Mouse (Mus musculus) frontal cortex, adult 2 months (tissue): ENCODE measurements at regions not wholly inside any gene's neighbourhood (a gene's known extent, or its start where the extent isn't known, plus 50 kb on each side); places are given as distances from the start of the nearest gene placed in this dataset.
A peak's percentile ranks its signal among the peaks of the same experiment; 100 is the strongest.
"Not testable (repeated sequence)": the region's sequence is repeated elsewhere in the genome, so short reads cannot be mapped to it uniquely, and the experiment has no call there.

Experiments
- DNase-seq, 2 experiments: peaks; one replicate each; pipeline ENCODE4 v3.0.0; 2022; ENCODE audit warnings: low spot score in 1 of 2; ENCODE audit errors: extremely low spot score in 1 of 2

DNA sequence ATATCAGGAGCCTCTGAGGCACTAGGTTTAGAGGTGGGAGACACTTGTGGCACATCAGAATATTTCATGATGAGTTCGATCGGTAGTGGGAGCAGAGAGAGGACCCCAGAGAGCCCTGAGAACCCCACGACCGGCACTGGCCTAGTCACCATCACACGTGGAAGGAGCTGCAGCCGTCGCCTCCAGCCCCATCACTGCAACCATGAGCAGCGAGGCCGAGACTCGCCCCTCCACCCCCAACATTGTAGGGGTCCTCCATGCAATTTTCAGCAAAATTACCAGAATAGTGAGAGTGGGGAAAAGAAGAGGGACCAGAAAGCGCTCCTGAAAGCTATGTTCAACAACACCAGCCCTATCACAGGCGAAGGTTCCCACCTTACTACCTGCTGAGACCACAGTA lies 297.0 kb downstream of the Edem1 start:
- DNase-seq: no peak

DNA sequence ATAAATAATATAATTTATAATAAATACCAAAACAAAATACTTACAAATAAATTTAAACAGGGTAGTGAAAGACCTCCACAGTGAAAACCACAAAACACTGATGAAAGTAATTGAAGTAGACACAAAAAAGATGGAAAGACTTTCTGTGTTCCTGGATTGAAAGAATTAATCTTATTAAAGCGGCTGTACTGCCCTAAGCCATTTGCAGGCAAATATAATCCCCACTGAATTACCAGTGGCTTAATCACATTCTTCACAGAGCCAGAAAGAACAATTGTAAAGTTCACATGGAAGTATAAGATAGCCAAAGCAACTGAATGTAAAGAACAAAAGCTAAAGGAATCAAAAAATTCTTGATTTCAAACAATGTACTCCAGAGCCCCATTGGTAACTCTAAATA lies 298.8 kb downstream of the Edem1 start:
- no peak for DNase-seq

DNA sequence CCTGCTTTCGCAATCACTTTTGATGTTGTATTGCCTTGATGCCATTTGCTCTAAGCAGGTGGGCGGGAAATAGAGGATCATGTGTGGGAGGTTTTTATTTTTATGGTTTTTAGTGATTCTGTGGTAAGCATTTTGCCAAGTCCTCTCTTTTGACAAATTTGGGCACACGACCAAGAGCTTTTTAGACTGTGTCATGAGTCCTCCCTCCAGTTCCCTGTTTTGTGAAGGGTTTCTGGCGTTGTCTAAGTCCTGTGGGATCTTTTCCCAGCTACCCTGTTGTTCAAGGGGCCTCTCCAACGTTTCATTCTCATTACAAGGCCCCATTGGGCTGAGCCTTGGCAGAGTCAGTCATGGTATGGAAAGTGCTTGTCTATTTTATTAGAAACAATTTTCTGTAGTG lies 317.7 kb downstream of the Edem1 start:
- peak; percentile 20 to 32 for DNase-seq

DNA sequence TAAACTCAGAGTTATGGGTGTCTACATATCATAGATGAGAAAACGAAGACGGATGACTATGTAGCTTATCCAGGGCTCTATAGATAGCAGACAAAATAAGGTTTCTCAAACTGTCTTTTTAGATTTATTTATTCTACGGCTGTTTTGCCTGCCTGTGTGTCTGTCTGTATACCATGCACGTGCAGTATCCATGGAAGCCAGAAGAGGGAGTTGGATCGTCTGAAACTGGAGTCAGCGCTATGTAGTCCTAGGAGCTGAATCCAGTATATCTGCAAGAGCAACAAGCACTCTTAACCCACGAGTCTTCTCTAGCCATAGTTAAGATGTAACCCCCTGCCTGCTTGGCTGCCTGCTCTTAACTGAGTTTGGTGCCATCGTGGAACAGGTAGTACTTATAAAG lies 320.6 kb downstream of the Edem1 start:
- DNase-seq: no peak

DNA sequence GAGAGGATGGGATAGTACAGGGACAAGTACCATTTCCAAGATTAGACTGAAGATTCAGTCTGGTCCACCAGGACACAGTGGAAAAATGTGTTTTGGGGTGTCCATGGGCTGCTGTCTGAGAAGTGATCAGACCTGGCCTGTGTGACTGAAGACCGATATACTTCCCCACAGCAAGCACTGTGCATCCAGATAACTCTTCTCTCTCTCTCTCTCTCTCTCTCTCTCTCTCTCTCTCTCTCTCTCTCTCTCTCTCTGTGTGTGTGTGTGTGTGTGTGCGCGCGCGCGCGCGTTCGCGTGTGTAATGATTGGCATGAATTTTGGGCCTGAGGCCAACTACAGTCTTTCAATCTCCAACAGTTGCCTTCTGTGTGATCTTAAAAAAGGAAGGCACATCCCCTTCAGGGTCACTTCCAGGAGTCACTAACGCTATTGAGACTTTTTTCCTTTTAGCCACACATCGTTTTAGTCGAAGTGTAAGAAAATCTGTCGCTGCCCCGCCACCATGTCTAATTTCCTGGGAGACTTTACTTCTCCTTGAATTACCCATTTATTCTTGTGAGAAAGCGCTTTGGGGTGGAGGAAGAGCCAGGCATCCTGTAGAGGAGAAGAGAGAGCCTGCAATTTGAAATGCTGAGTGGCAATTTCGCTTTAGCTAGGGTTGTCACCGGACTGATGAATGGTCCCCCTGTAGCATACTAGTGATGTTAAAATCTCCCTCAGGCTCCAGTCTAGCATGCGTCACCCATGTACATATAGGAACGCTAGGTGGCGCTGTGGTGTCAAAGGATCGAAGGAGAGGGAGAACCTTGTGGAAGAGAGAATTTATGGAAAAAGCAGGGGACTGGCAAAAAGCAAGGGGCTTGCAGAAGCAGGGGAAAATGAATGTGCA lies 321.8 kb downstream of the Edem1 start:
- DNase-seq: peak; percentile 79 to 96

DNA sequence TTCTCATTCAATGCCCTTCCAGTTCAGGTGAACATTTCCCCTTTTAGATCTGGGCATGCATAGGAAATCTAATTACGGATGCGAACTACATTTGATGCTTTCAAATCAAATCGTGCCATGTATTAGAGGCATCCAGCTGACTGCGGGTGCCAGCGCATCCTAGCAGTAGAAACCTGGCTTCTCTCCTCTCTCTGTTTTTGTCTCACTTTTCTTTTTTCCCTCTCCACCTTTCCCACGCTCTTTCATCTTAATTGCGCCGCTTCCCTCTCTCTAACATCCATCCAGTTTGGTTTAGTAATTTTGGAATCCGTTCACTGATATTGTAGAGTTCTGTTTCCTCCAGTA lies 322.4 kb downstream of the Edem1 start:
- no peak for DNase-seq

DNA sequence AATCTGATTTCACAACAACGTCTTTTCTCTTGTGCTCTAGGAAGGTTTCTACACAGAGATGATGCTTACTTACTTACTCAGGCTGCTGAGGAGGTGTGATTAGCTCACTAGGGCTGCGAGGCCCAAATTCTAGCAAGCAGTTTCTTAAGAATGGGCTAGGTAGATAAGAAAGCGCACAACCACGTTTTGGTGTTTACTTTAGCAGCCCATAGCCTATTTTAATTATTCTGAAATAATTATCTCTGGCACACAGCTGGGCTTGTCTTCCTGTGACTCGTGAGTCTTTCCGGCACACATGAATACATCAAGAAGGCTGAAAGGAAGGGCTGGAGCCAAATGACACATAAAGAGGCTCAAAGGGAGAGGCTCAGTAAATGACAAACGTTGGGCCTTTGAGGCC lies 325.2 kb downstream of the Edem1 start:
- no peak for DNase-seq

DNA sequence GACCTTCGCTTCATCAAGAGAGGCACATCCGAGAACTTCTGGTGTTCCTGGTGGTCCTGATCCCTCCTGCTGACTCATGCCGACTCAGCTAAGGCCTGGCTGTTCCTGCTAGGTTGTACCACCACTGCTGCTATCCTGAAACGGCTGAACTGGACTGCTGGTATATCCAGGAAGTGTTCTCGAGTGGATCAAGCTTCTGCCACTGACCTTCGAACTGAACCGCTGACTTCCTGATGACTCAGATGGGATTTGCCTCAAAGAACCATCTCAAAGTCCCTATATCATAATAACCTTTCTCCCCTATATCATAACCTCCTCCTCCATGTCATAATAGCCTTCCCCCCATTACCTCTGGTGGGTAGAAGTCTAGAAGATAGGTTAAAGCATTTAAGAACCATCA lies 331.1 kb downstream of the Edem1 start:
- no peak for DNase-seq

DNA sequence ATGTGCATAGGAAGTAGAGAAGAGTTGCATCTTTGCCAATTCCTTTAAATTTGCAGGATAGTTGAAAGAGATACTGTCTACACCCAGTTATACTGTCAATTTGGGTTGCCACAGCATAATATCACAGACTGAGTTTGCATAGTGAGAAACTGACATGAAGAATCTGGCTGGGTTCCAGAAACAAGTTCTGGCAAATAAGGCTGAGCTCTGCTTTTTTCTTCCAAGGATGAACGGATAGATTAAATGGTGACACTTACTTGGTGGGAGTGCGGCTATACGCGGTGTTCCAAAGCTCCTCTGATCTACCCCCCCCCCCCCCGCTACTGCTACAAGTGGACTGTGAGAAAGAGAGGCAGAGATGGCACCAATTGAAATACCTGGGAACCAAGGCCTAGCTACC lies 339.0 kb downstream of the Edem1 start:
- peak in 1 of 2 experiments; percentile 30 for DNase-seq

DNA sequence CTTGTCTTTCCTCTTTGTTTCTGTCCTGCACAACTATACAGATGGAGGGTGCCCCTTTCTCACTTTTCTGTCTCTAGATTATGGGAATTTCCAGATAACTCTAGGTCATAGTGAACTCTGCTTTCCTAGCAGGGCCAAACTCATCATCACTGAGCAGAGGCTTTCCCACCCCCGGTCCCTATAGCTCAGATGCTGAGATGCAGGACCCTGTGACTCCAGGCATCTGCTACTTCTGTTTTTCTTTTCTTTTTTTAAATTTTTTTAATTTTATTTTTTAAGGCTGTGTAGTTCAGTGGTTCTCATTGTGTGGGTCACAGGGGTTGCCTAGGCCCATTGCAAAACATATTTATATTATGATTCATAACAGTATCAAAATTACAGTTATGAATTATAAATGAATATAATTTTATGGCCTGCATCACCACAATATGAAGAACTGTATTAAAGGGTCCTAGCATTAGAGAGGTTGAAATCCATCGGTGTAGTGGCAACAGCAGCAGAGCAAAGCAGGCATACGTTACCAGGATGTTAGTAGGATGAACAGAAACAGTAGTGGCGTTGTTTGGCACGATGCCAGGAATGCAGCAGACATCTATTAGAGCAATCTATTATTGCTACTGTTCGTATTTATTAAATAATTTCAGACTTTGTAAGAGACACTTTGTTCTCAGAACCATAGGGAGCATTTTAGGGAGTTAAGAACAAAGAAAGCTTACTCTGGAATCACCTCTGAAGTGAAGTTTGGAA lies 343.8 kb downstream of the Edem1 start:
- DNase-seq: no peak

DNA sequence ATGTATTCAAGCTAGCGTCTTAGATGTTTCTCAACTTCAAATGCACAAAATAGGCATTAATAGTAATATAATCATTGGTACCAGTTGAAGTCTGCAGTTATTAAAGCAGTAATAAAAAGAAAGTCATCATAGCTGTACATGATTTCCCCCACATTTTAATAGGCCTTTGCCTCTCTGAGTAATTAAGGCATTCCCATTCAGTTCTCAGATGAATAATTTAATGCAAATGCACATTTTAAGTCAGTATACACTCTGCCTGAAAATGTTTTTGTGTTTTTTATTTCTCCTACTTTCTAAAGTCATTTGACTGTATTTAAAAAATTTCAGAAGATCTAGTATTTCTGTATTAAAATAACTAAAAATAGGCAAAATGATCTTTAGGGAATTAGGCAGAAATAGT lies 344.6 kb downstream of the Edem1 start:
- no peak for DNase-seq

DNA sequence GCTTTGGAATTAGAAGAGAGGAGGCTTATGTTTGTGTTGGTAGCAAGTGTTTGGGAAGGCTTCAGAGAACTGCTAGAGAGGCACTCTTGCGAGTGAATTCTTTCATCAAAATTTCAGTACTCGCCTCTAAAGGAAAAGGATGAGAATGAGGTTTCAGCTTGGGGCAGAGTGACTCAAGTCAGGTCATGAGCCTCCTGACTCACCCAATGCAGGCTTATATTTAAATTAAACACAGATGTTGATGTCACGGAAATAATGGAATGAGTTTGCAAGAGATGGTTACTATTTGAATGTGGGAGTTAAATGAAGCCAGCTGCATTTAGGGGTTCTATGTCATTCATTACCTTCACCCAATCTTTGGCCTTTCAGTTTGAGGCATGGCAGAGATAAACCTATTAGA lies 348.4 kb downstream of the Edem1 start:
- DNase-seq: no peak

DNA sequence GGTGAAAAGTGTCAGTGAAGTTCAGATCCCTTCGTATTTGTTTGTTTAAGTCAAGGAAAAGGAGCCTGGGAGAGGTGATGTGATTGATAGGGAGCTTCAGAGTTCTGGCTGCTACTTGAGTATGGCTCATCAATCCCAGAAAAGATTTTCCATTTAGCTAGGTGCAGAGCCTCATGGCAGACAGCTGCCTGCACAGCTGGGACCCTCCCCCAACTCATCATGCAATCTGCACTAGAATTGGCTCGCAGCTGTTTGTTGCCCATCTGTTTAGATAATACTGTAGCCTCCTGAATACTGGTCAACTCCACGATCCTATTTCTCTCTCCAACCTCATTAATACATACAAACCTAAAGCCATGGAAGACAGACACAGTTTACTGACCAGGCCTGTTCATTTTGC lies 354.4 kb downstream of the Edem1 start:
- DNase-seq: no peak

DNA sequence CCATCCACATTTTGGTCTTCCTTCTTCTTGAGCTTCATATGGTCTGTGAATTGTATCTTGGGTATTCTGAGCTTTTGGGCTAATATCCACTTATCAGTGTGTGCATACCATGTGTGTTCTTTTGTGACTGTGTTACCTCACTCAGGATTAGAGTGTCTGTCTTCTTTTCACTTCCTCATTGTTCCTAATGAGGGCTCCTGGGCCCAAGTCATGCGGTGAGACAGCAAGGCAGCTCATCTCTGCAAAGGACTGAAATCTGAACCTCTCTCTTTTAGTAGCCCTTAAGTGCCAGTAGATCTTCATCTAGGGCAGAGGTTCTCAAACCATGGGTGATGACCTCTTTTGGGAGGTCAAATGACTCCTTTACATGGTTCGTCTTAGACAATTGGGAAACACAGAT lies 364.6 kb downstream of the Edem1 start:
- DNase-seq: not testable (repeated sequence)

DNA sequence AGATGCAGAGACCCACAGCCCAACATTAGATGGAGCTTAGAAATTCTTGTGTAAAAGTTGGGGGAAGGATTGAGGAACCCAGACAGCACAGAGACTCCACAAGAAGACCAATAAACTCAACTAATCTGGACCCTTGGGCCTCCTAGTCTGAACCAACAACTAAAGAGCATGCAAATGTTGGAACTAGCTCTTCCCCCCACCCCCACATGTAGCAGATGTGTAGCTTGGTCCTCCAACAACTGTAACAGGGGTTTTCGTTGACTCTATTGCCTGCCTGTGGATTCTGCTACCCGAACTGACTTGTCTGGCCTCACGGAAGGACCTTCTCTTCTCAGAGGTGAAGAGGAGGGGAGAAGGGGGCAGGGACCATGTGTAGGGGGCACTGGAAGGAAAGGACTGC lies 365.2 kb downstream of the Edem1 start:
- DNase-seq: no peak

DNA sequence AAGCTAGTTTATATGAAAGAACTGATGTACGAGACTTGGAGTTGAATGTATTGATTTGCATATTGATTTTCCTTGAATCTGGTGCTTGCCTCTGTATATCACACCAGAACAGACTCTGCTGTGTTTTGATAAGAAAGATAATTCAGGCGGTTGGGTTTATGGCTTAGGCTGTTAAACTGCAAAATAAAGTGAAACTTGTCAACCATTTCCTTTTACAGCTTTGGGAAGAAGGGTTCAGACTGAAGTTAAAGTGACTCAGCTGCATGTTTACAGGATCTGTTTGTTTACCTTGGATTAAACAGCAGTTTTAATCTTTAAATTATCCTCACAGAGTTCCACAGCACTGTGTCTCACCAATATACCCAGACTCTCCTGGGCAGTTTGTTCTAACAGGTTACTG lies 381.3 kb downstream of the Edem1 start:
- no peak for DNase-seq

DNA sequence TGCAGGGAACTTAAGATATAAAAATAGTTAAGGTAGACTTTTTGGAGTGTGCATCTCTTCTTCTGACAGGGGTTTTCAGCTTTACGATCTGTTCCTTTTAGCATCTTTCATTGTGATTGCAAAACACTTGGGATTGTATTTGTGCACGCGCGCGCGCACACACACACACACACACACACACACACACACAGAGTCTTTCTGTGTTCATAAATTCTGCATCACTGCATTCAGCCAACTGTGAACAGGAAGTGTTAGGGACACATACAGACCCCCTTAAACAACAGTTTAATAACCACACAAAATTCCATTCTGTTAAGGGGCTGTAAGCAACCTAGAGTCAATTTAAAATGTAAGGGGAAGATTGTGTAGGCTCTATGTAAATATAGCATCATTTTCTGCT lies 401.9 kb downstream of the Edem1 start:
- DNase-seq: no peak

DNA sequence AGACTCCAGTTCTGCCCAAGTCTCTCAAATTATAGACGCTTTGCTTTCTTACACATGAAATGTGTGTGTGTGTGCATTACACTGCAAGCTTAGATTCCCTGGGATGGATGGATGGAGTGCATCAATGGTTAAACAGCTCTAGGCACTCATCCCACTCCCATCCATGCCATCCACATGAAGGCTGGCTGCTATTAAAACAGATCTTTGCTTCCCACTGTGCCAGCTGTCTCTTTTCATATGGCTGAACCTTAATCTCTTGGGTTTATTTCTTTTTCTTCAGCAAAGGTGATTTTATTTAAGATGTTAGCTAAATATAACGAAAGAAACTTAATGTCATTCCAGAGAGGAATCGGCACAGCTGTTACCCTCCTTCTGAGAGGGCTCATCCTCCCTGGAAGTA lies 405.0 kb downstream of the Edem1 start:
- DNase-seq: no peak

DNA sequence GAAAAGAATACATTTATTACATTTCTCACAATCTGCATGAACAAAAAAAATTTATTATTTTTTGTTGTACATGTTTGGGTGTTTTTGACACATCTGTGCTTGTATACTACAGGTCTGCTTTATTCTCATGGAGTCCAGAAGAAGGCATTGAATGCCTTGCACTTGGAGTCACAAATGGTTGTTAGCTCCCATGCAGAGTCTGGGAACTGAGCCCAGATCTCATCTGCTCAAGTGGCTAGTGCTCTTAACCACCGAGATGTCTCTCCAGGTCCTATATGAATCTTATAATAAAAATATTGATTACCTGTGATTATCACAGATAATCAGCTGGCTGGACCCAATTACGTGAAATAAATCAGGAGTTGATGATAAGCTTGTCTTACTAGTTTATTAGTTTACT lies 417.2 kb downstream of the Edem1 start:
- DNase-seq: no peak

DNA sequence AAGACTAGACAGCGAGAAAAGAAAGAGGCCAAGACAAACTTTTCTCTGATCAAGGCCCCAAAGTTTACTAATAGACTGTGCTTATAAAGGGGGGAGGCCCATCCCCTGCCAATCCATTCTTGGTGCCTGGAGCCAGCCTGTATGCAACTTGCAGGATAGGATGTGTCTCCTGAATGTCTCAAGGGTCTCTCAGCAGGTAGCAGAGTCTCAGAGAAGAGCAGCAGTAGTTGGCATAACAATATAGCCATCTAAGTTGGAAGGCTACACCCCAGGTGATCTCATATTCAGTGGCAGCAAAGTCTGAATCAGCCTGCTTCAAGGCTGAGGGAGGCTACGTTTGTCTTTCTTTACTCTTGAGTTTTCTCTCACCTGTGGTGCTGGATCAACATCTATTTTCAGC lies 418.1 kb downstream of the Edem1 start:
- not testable (repeated sequence) for DNase-seq
